Mouse (Mus musculus) heart, adult 18-20 months (tissue): Measurements from ENCODE around the gene Lmx1a. TPM values are rescaled to one million over a fixed set of nuclear protein-coding genes. Genes with fewer than 3 reads are reported as not detected.

ENCODE experiments used
- DNase-seq, 2 experiments: peaks; one replicate each; pipeline ENCODE4 v3.0.0; 2021 to 2022; ENCODE audit warnings: mixed read lengths in 1 of 2
- total RNA-seq, 2 experiments: library from RNA; stranded (reverse); gene quantifications; 2 replicates each; pipeline ENCODE4 v1.2.3; 2021

The Lmx1a gene
- total RNA-seq, 2 experiments from 2014 or later: not detected

GRCm38 (mm10) chr1:167888816-167889215 lies 199.8 kb downstream of the Lmx1a start:
- DNase-seq: no peak

- DNase-seq: peak; percentile 15 to 36
These were observed 207.2 kb downstream of the Lmx1a start for GRCm38 (mm10) chr1:167896234-167896633.

Other genes with a start within 250 kb of the Lmx1a start
- gene Lrrc52, start 222.5 kb upstream of the Lmx1a start, total RNA-seq: 1 to 10 TPM; 2.6 to 3.2 TPM
- 10 to 100 TPM; 69.1 to 81.9 TPM for gene Rxrg, start 90.9 kb upstream of the Lmx1a start, total RNA-seq